Mouse (Mus musculus) C2C12 (cell line): ENCODE measurements around the gene Tmem50b.

Source experiments
- CEBPB ChIP-seq: IDR thresholded peaks from one replicate; pipeline ENCODE4 v1.6.1; 2011; ENCODE audit warnings: low read depth, mild to moderate bottlenecking, control low read depth, moderate library complexity
- CTCF ChIP-seq: IDR thresholded peaks from one replicate; pipeline ENCODE4 v1.5.1; 2011; ENCODE audit not compliant: control insufficient read depth, insufficient read depth, insufficient read length
- FOSL1 ChIP-seq: IDR thresholded peaks from one replicate; pipeline ENCODE4 v1.8.0; 2011; ENCODE audit warnings: mild to moderate bottlenecking, low read length; ENCODE audit not compliant: poor library complexity, insufficient read depth, severe bottlenecking
- MAX ChIP-seq: IDR thresholded peaks from one replicate; pipeline ENCODE4 v1.6.1; 2011; ENCODE audit warnings: mild to moderate bottlenecking, control low read depth
- MYOD1 ChIP-seq: IDR thresholded peaks from one replicate; pipeline ENCODE4 v1.6.1; 2011; ENCODE audit warnings: low read depth; ENCODE audit not compliant: control insufficient read depth, insufficient read length
- MYOG ChIP-seq: IDR thresholded peaks from one replicate; pipeline ENCODE4 v1.6.1; 2011; ENCODE audit not compliant: control insufficient read depth, insufficient read length; ENCODE audit errors: extremely low read depth
- USF1 ChIP-seq: IDR thresholded peaks from one replicate; pipeline ENCODE4 v1.6.1; 2011; ENCODE audit warnings: low read depth, mild to moderate bottlenecking, control low read depth, moderate library complexity

GRCm38 (mm10) chr16:91557214-91557613 is 40.4 kb downstream of the Tmem50b start:
- TF ChIP-seq CTCF (no peak), USF1 (no peak), MAX (no peak), MYOD1 (no peak), MYOG (no peak), FOSL1 (no peak), CEBPB (no peak)
